Mouse (Mus musculus): ENCODE measurements around the gene Rgl1. TPM values are rescaled to one million over a fixed set of nuclear protein-coding genes. Genes with fewer than 3 reads are reported as not detected.

Gene Rgl1
- polyA plus RNA-seq, 1 experiment from 2014 or later = 32.7 TPM

- no peak for ATAC-seq (ENCODE audit: insufficient number of reproducible peaks, low FRiP score, low TSS enrichment, low read depth)
- Histone ChIP-seq H3K9ac (ENCODE audit: low read length) (no peak overlapping the region), H3K9me3 (ENCODE audit: control insufficient read depth, low read length) (no peaks in the 10 kb centered on the region), H3K27ac (replicated peaks; ENCODE audit: low read depth, low read length) (no peak overlapping the region), H3K36me3 (ENCODE audit: control insufficient read depth, insufficient read depth, low read length) (no peaks in the 10 kb centered on the region), H3K4me2 (ENCODE audit: low read depth, severe bottlenecking) (no peak overlapping the region), H3K27me3 (ENCODE audit: control insufficient read depth, insufficient read depth, low read length) (no peaks in the 10 kb centered on the region), H3K4me1 (ENCODE audit: control insufficient read depth, insufficient read depth, low read length) (peaks cover under 1% of the 10 kb centered on the region; the same call in 1 of the 2 replicates), H3K4me3 (ENCODE audit: low read depth, low read length) (no peak overlapping the region)
- DNase-seq (ENCODE audit: low spot score) = no peak
- WGBS = 95% methylated on average over 14 of the region's 14 CpGs
Observed at GRCm38 (mm10) chr1:152571340-152571739, 194.8 kb downstream of the Rgl1 start.

- Histone ChIP-seq H3K27ac (replicated peaks; ENCODE audit: low read depth, low read length) (no peak overlapping the region), H3K4me3 (ENCODE audit: low read depth, low read length) (no peak overlapping the region), H3K36me3 (ENCODE audit: control insufficient read depth, insufficient read depth, low read length) (no peaks in the 10 kb centered on the region), H3K4me1 (ENCODE audit: control insufficient read depth, insufficient read depth, low read length) (no peaks in the 10 kb centered on the region; the same call in 1 of the 2 replicates), H3K9me3 (ENCODE audit: control insufficient read depth, low read length) (no peaks in the 10 kb centered on the region), H3K4me2 (ENCODE audit: low read depth, severe bottlenecking) (no peak overlapping the region), H3K27me3 (ENCODE audit: control insufficient read depth, insufficient read depth, low read length) (no peaks in the 10 kb centered on the region), H3K9ac (ENCODE audit: low read length) (no peak overlapping the region)
- DNase-seq (ENCODE audit: low spot score) (no peak), ATAC-seq (ENCODE audit: insufficient number of reproducible peaks, low FRiP score, low TSS enrichment, low read depth) (no peak)
- 91% methylated on average over 9 of the region's 9 CpGs for WGBS
Observed at GRCm38 (mm10) chr1:152570681-152571080, 195.5 kb downstream of the Rgl1 start.

GRCm38 (mm10) chr1:152563282-152563681, 202.9 kb downstream of the Rgl1 start:
- no peak overlapping the region for H3K27ac ChIP-seq (replicated peaks; ENCODE audit: low read depth, low read length)

GRCm38 (mm10) chr1:152562877-152563276, 203.3 kb downstream of the Rgl1 start:
- H3K9me3 ChIP-seq (ENCODE audit: control insufficient read depth, low read length) = no peaks in the 10 kb centered on the region
- H3K27ac ChIP-seq (replicated peaks; ENCODE audit: low read depth, low read length) = no peak overlapping the region
- H3K9ac ChIP-seq (ENCODE audit: low read length) = no peak overlapping the region
- WGBS = 86% methylated on average over 6 of the region's 6 CpGs
- H3K4me1 ChIP-seq (ENCODE audit: control insufficient read depth, insufficient read depth, low read length) = peaks cover 2% of the 10 kb centered on the region; the same call in 1 of the 2 replicates
- no peak overlapping the region for H3K4me2 ChIP-seq (ENCODE audit: low read depth, severe bottlenecking)
- no peaks in the 10 kb centered on the region for H3K36me3 ChIP-seq (ENCODE audit: control insufficient read depth, insufficient read depth, low read length)
- H3K27me3 ChIP-seq (ENCODE audit: control insufficient read depth, insufficient read depth, low read length) = no peaks in the 10 kb centered on the region
- DNase-seq (ENCODE audit: low spot score) = no peak
- H3K4me3 ChIP-seq (ENCODE audit: low read depth, low read length) = no peak overlapping the region
- no peak for ATAC-seq (ENCODE audit: insufficient number of reproducible peaks, low FRiP score, low TSS enrichment, low read depth)

More at GRCm38 (mm10) chr1:152563282-152563681, 202.9 kb downstream of the Rgl1 start:
- Histone ChIP-seq H3K4me1 (ENCODE audit: control insufficient read depth, insufficient read depth, low read length) (peaks cover 2% of the 10 kb centered on the region; the same call in 1 of the 2 replicates), H3K4me3 (ENCODE audit: low read depth, low read length) (no peak overlapping the region), H3K4me2 (ENCODE audit: low read depth, severe bottlenecking) (no peak overlapping the region), H3K9me3 (ENCODE audit: control insufficient read depth, low read length) (no peaks in the 10 kb centered on the region), H3K9ac (ENCODE audit: low read length) (no peak overlapping the region), H3K36me3 (ENCODE audit: control insufficient read depth, insufficient read depth, low read length) (no peaks in the 10 kb centered on the region), H3K27me3 (ENCODE audit: control insufficient read depth, insufficient read depth, low read length) (no peaks in the 10 kb centered on the region)
- DNase-seq (ENCODE audit: low spot score) (no peak), ATAC-seq (ENCODE audit: insufficient number of reproducible peaks, low FRiP score, low TSS enrichment, low read depth) (no peak)
- WGBS = 40% methylated on average over 5 of the region's 5 CpGs

GRCm38 (mm10) chr1:152560477-152560876, 205.7 kb downstream of the Rgl1 start:
- DNase-seq (ENCODE audit: low spot score) = no peak
- Histone ChIP-seq H3K4me1 (ENCODE audit: control insufficient read depth, insufficient read depth, low read length) (peaks cover 11% of the 10 kb centered on the region), H3K9me3 (ENCODE audit: control insufficient read depth, low read length) (no peaks in the 10 kb centered on the region), H3K9ac (ENCODE audit: low read length) (no peak overlapping the region), H3K27me3 (ENCODE audit: control insufficient read depth, insufficient read depth, low read length) (no peaks in the 10 kb centered on the region), H3K27ac (replicated peaks; ENCODE audit: low read depth, low read length) (no peak overlapping the region), H3K4me3 (ENCODE audit: low read depth, low read length) (no peak overlapping the region), H3K36me3 (ENCODE audit: control insufficient read depth, insufficient read depth, low read length) (no peaks in the 10 kb centered on the region; the same call in 1 of the 2 replicates), H3K4me2 (ENCODE audit: low read depth, severe bottlenecking) (no peak overlapping the region)
- no peak for ATAC-seq (ENCODE audit: insufficient number of reproducible peaks, low FRiP score, low TSS enrichment, low read depth)
- 89% methylated on average over 5 of the region's 5 CpGs for WGBS

- Histone ChIP-seq H3K4me2 (ENCODE audit: low read depth, severe bottlenecking) (no peak overlapping the region), H3K9me3 (ENCODE audit: control insufficient read depth, low read length) (no peaks in the 10 kb centered on the region), H3K27ac (replicated peaks; ENCODE audit: low read depth, low read length) (no peak overlapping the region; the same call in 1 of the 2 replicates), H3K4me3 (ENCODE audit: low read depth, low read length) (no peak overlapping the region), H3K9ac (ENCODE audit: low read length) (no peak overlapping the region), H3K27me3 (ENCODE audit: control insufficient read depth, insufficient read depth, low read length) (no peaks in the 10 kb centered on the region), H3K4me1 (ENCODE audit: control insufficient read depth, insufficient read depth, low read length) (peaks cover 11% of the 10 kb centered on the region), H3K36me3 (ENCODE audit: control insufficient read depth, insufficient read depth, low read length) (peaks cover 2% of the 10 kb centered on the region; the same call in 1 of the 2 replicates)
- DNase-seq (ENCODE audit: low spot score) (no peak), ATAC-seq (ENCODE audit: insufficient number of reproducible peaks, low FRiP score, low TSS enrichment, low read depth) (no peak)
- 83% methylated on average over 14 of the region's 14 CpGs for WGBS
Observed at GRCm38 (mm10) chr1:152556576-152557281, 209.4 kb downstream of the Rgl1 start.

- Histone ChIP-seq H3K36me3 (ENCODE audit: control insufficient read depth, insufficient read depth, low read length) (peaks cover 2% of the 10 kb centered on the region; the same call in 1 of the 2 replicates), H3K4me3 (ENCODE audit: low read depth, low read length) (no peak overlapping the region), H3K9me3 (ENCODE audit: control insufficient read depth, low read length) (no peaks in the 10 kb centered on the region), H3K27me3 (ENCODE audit: control insufficient read depth, insufficient read depth, low read length) (no peaks in the 10 kb centered on the region), H3K27ac (replicated peaks; ENCODE audit: low read depth, low read length) (peak overlapping the region; percentile 14; the same call in 1 of the 2 replicates), H3K9ac (ENCODE audit: low read length) (no peak overlapping the region), H3K4me1 (ENCODE audit: control insufficient read depth, insufficient read depth, low read length) (peaks cover 11% of the 10 kb centered on the region), H3K4me2 (ENCODE audit: low read depth, severe bottlenecking) (no peak overlapping the region)
- 47% methylated on average over 7 of the region's 7 CpGs for WGBS
- ATAC-seq (ENCODE audit: insufficient number of reproducible peaks, low FRiP score, low TSS enrichment, low read depth) = peak; percentile 64; the same call in 1 of the 2 replicates
- peak; percentile 52 for DNase-seq (ENCODE audit: low spot score)
Observed at GRCm38 (mm10) chr1:152555944-152556573, 210.1 kb downstream of the Rgl1 start.

- Histone ChIP-seq H3K4me3 (ENCODE audit: low read depth, low read length) (no peak overlapping the region), H3K4me1 (ENCODE audit: control insufficient read depth, insufficient read depth, low read length) (peaks cover 11% of the 10 kb centered on the region), H3K27me3 (ENCODE audit: control insufficient read depth, insufficient read depth, low read length) (no peaks in the 10 kb centered on the region), H3K4me2 (ENCODE audit: low read depth, severe bottlenecking) (no peak overlapping the region; the same call in 1 of the 2 replicates), H3K36me3 (ENCODE audit: control insufficient read depth, insufficient read depth, low read length) (peaks cover 2% of the 10 kb centered on the region; the same call in 1 of the 2 replicates), H3K9ac (ENCODE audit: low read length) (no peak overlapping the region), H3K27ac (replicated peaks; ENCODE audit: low read depth, low read length) (no peak overlapping the region), H3K9me3 (ENCODE audit: control insufficient read depth, low read length) (no peaks in the 10 kb centered on the region)
- no peak for DNase-seq (ENCODE audit: low spot score)
- WGBS = 80% methylated on average over 15 of the region's 15 CpGs
- no peak for ATAC-seq (ENCODE audit: insufficient number of reproducible peaks, low FRiP score, low TSS enrichment, low read depth)
Observed at GRCm38 (mm10) chr1:152553912-152554547, 212.1 kb downstream of the Rgl1 start.
